Mouse (Mus musculus) heart, embryonic 14.5 days (tissue): ENCODE measurements around the gene Klk7. TPM values are rescaled to one million over a fixed set of nuclear protein-coding genes. Genes with fewer than 3 reads are reported as not detected.

Experiments
- ATAC-seq: fragments of 200-750 bp; cut with Nextera tagmentation; 2 replicates; pipeline ENCODE4 v1.8.0; 2017; ENCODE audit warnings: low read depth, moderate TSS enrichment; ENCODE audit not compliant: insufficient number of reproducible peaks, insufficient read depth, low FRiP score
- H3K27ac ChIP-seq, 2 experiments: fragments of 200-500 bp in 1 of 2; fragments of 300-500 bp in 1 of 2; sonication (generic) in 1 of 2; replicated peaks in 1 of 2; 2 replicates each; pipeline ENCODE4 v1.5.1; 2012 to 2014; ENCODE audit warnings: low read depth in 2 of 2, low read length in 2 of 2, control low read depth in 1 of 2, mild to moderate bottlenecking in 1 of 2, mixed read lengths in 1 of 2; ENCODE audit not compliant: control insufficient read depth in 1 of 2, insufficient read depth in 1 of 2
- H3K27me3 ChIP-seq: fragments of 300-500 bp; sonication (generic); 2 replicates; pipeline ENCODE4 v1.6.1; 2014; ENCODE audit warnings: mild to moderate bottlenecking, low read length, control low read depth; ENCODE audit not compliant: control insufficient read depth, insufficient read depth
- H3K36me3 ChIP-seq: fragments of 300-500 bp; sonication (generic); 2 replicates; pipeline ENCODE4 v1.6.1; 2014; ENCODE audit warnings: mild to moderate bottlenecking, control low read depth, low read length, mixed read lengths; ENCODE audit not compliant: control insufficient read depth, insufficient read depth
- H3K4me1 ChIP-seq, 2 experiments: fragments of 200-500 bp in 1 of 2; fragments of 300-500 bp in 1 of 2; sonication (generic) in 1 of 2; 2 replicates each; pipeline ENCODE4 v1.6.1; 2012 to 2014; ENCODE audit warnings: low read length in 2 of 2, control low read depth in 1 of 2, mixed read lengths in 1 of 2; ENCODE audit not compliant: control insufficient read depth in 2 of 2, insufficient read depth in 2 of 2
- H3K4me2 ChIP-seq: fragments of 300-500 bp; sonication (generic); 2 replicates; pipeline ENCODE4 v1.6.1; 2014; ENCODE audit warnings: mild to moderate bottlenecking, low read length
- H3K4me3 ChIP-seq, 2 experiments: fragments of 200-500 bp in 1 of 2; fragments of 300-500 bp in 1 of 2; sonication (generic) in 1 of 2; 2 replicates each; pipeline ENCODE4 v1.5.1; 2012 to 2014; ENCODE audit warnings: low read length in 2 of 2, mild to moderate bottlenecking in 2 of 2, control low read depth in 1 of 2, low read depth in 1 of 2, moderate library complexity in 1 of 2; ENCODE audit not compliant: control insufficient read depth in 1 of 2, insufficient read depth in 1 of 2
- H3K9ac ChIP-seq: fragments of 300-500 bp; sonication (generic); 2 replicates; pipeline ENCODE4 v1.6.1; 2014; ENCODE audit warnings: mild to moderate bottlenecking, low read length
- H3K9me3 ChIP-seq: fragments of 300-500 bp; sonication (generic); 2 replicates; pipeline ENCODE4 v1.6.1; 2016; ENCODE audit warnings: low read length, control low read depth; ENCODE audit not compliant: control insufficient read depth
- WGBS: fragments of 180-500 bp; shearing (Covaris S2); extraction: QIAGEN DNeasy Blood & Tissue Kit; methylation state at CpG from one replicate; pipeline ENCODE4 v1.1.7; 2014; 5-methylcytosine and 5-hydroxymethylcytosine counted together
- polyA plus RNA-seq: library from polyadenylated mRNA; unstranded; fragments of >200 nt; fragmentation: Nextera tagmentation; extraction: Ambion mirVana; gene quantifications from 2 replicates; pipeline ENCODE4 v1.2.1, GENCODE M21; 2014

The Klk7 gene
- polyA plus RNA-seq, 1 experiment from 2014 or later: 0.20 TPM

DNA sequence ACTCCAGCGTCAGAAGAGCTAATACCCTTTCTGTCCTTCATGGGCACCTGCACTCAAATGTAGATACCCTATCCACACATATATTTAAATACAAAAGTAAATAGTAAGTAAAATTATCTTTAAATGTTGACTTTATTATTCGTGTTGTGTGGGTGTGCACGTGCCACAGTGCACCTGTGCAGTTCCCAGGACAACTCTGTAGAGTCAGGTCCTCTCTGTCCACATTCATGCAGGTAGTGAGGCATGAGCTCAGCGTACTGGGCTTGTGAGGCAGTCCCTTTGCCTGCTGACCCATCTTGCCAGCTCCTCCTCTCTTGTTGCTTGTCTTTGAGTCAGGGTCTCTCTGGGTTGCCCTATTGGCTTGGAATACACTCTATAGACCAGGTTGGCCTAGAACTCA lies 16.6 kb downstream of the Klk7 start:
- no peak overlapping the region for H3K27ac ChIP-seq
- ATAC-seq: no peak
- no peaks in the 10 kb centered on the region for H3K4me1 ChIP-seq
- 70% methylated on average over 4 of the region's 4 CpGs for WGBS
- H3K9ac ChIP-seq: no peak overlapping the region
- H3K27me3 ChIP-seq: no peaks in the 10 kb centered on the region
- no peak overlapping the region for H3K4me2 ChIP-seq
- H3K36me3 ChIP-seq: no peaks in the 10 kb centered on the region
- no peaks in the 10 kb centered on the region for H3K9me3 ChIP-seq
- H3K4me3 ChIP-seq: no peak overlapping the region

DNA sequence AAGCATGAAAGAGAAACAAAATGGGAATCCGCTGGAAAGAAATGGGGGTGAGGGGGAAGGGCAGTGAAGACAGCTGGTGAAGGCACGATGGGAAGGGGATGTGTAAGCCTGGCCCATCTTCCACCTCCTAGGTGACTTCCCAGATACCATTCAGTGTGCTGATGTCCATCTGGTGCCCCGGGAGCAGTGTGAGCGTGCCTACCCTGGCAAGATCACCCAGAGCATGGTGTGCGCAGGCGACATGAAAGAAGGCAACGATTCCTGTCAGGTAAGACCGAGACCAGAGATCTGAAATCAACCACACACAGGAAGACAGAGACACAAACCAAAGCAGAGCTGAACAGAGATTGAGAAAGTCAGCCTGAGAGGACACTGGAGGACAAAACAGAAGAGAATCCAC lies 17.9 kb downstream of the Klk7 start:
- H3K4me1 ChIP-seq: no peaks in the 10 kb centered on the region
- no peak overlapping the region for H3K4me2 ChIP-seq
- H3K9ac ChIP-seq: no peak overlapping the region
- H3K9me3 ChIP-seq: no peaks in the 10 kb centered on the region
- H3K36me3 ChIP-seq: no peaks in the 10 kb centered on the region
- no peak for ATAC-seq
- WGBS: 78% methylated on average over 8 of the region's 8 CpGs
- no peaks in the 10 kb centered on the region for H3K27me3 ChIP-seq
- H3K27ac ChIP-seq: no peak overlapping the region
- H3K4me3 ChIP-seq: no peak overlapping the region

GRCm38 (mm10) chr7:43841701-43842100 lies 30.6 kb downstream of the Klk7 start, which contains the start of gene Klk5:
TSS of gene Klk5 (plus strand) at chr7:43841971.
- WGBS: 33% methylated on average over 3 of the region's 3 CpGs
- no peak for ATAC-seq
- H3K4me1 ChIP-seq: no peaks in the 10 kb centered on the region
- no peak within 1 kb of the TSS for H3K4me3 ChIP-seq
- H3K9ac ChIP-seq: no peak within 1 kb of the TSS
- no peak within 1 kb of the TSS for H3K27ac ChIP-seq
- H3K36me3 ChIP-seq: no peaks in the 10 kb centered on the region
- H3K27me3 ChIP-seq: no peaks in the 10 kb centered on the region
- H3K9me3 ChIP-seq: no peaks in the 10 kb centered on the region
- H3K4me2 ChIP-seq: no peak within 1 kb of the TSS

DNA sequence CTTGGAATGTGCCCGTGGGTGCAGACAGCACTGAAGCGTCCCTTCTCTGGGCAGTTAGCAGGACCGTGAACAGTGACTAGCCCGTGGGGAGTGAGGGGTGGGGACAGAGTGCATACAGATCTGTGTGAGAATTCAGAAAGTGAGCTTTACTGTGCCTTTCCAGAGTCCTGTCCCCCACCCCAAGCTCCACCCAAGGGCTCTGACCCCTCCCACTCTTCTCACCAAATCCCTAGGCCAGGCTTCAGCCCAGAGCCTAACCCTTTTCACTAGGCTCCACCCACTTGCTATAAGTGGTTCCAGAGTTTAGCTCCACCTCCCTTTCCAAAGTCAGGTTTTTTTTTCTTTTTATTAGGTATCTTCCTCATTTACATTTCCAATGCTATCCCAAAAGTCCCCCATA lies 32.7 kb downstream of the Klk7 start:
- H3K4me1 ChIP-seq: no peaks in the 10 kb centered on the region
- H3K4me2 ChIP-seq: no peak overlapping the region
- no peaks in the 10 kb centered on the region for H3K27me3 ChIP-seq
- H3K4me3 ChIP-seq: no peak overlapping the region
- no peak overlapping the region for H3K27ac ChIP-seq
- no peaks in the 10 kb centered on the region for H3K36me3 ChIP-seq
- no peaks in the 10 kb centered on the region for H3K9me3 ChIP-seq
- no peak for ATAC-seq
- 77% methylated on average over 4 of the region's 4 CpGs for WGBS
- no peak overlapping the region for H3K9ac ChIP-seq

GRCm38 (mm10) chr7:43851616-43852015 lies 40.5 kb downstream of the Klk7 start:
- no peaks in the 10 kb centered on the region for H3K4me1 ChIP-seq
- ATAC-seq: no peak
- H3K4me2 ChIP-seq: no peak overlapping the region
- no peak overlapping the region for H3K27ac ChIP-seq
- H3K9ac ChIP-seq: no peak overlapping the region
- no peak overlapping the region for H3K4me3 ChIP-seq
- no peaks in the 10 kb centered on the region for H3K27me3 ChIP-seq
- no peaks in the 10 kb centered on the region for H3K36me3 ChIP-seq
- no peaks in the 10 kb centered on the region; the same call in 1 of the 2 replicates for H3K9me3 ChIP-seq
- 88% methylated on average over 6 of the region's 6 CpGs for WGBS

- Histone ChIP-seq H3K27me3 (no peaks in the 10 kb centered on the region), H3K4me2 (no peak overlapping the region), H3K9me3 (no peaks in the 10 kb centered on the region; the same call in 1 of the 2 replicates), H3K27ac (no peak overlapping the region), H3K4me3 (no peak overlapping the region), H3K9ac (no peak overlapping the region), H3K4me1 (no peaks in the 10 kb centered on the region), H3K36me3 (no peaks in the 10 kb centered on the region)
- 68% methylated on average over 9 of the region's 9 CpGs for WGBS
- no peak for ATAC-seq
Observed at GRCm38 (mm10) chr7:43854642-43855380, 43.7 kb downstream of the Klk7 start.

GRCm38 (mm10) chr7:43855709-43856108 lies 44.6 kb downstream of the Klk7 start:
- no peak overlapping the region for H3K4me3 ChIP-seq
- H3K27ac ChIP-seq: no peak overlapping the region
- H3K36me3 ChIP-seq: no peaks in the 10 kb centered on the region
- H3K4me2 ChIP-seq: no peak overlapping the region
- WGBS: 43% methylated on average over 3 of the region's 3 CpGs
- ATAC-seq: no peak
- H3K9ac ChIP-seq: no peak overlapping the region
- no peaks in the 10 kb centered on the region for H3K27me3 ChIP-seq
- H3K9me3 ChIP-seq: no peaks in the 10 kb centered on the region; the same call in 1 of the 2 replicates
- H3K4me1 ChIP-seq: no peaks in the 10 kb centered on the region

DNA sequence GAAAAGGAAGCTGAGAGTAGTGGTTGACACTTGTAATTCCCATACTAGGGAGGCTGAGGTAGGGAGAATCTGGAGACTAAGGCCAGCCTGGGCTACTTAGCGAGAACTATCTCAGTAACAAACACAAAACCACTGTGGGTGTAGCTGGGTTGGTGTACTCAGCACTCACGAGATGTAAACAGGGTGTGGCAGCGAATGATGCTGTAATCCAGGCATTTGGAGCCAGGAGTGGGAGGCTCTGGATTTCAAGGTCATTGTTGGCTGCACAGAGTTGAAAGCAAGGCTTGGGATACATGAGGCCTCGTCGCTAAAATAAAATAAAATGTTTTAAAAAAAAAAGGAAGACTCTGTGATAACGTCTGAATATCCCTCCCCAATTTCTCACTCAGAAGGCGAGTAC lies 45.2 kb downstream of the Klk7 start:
- no peaks in the 10 kb centered on the region for H3K27me3 ChIP-seq
- no peak for ATAC-seq
- no peak overlapping the region for H3K27ac ChIP-seq
- H3K4me3 ChIP-seq: no peak overlapping the region
- WGBS: 65% methylated on average over 7 of the region's 7 CpGs
- H3K4me2 ChIP-seq: no peak overlapping the region
- H3K9ac ChIP-seq: no peak overlapping the region
- H3K36me3 ChIP-seq: no peaks in the 10 kb centered on the region
- no peaks in the 10 kb centered on the region; the same call in 1 of the 2 replicates for H3K9me3 ChIP-seq
- H3K4me1 ChIP-seq: no peaks in the 10 kb centered on the region
